Mouse (Mus musculus) forebrain, embryonic 15.5 days (tissue): ENCODE measurements around the gene Eif1. TPM values are rescaled to one million over a fixed set of nuclear protein-coding genes. Genes with fewer than 3 reads are reported as not detected.
A peak's percentile ranks its signal among the peaks of the same experiment; 100 is the strongest.
"Not testable (repeated sequence)": the region's sequence is repeated elsewhere in the genome, so short reads cannot be mapped to it uniquely, and the experiment has no call there.

Source experiments
- ATAC-seq: fragments of 200-750 bp; cut with Nextera tagmentation; replicated peaks from 2 replicates; pipeline ENCODE4 v1.8.0; 2017; ENCODE audit warnings: mild to moderate bottlenecking, moderate TSS enrichment, moderate library complexity
- H3K27ac ChIP-seq: fragments of 300-500 bp; sonication (generic); replicated peaks from 2 replicates; pipeline ENCODE4 v1.5.1; 2015; ENCODE audit warnings: mild to moderate bottlenecking, inconsistent platforms
- H3K27me3 ChIP-seq: fragments of 300-500 bp; sonication (generic); 2 replicates; pipeline ENCODE4 v1.6.1; 2015; ENCODE audit warnings: inconsistent platforms
- H3K36me3 ChIP-seq: fragments of 300-500 bp; sonication (generic); 2 replicates; pipeline ENCODE4 v1.6.1; 2015; ENCODE audit warnings: mild to moderate bottlenecking, inconsistent platforms
- H3K4me1 ChIP-seq: fragments of 300-500 bp; sonication (generic); 2 replicates; pipeline ENCODE4 v1.6.1; 2015; ENCODE audit warnings: inconsistent platforms
- H3K4me2 ChIP-seq: fragments of 300-500 bp; sonication (generic); replicated peaks from 2 replicates; pipeline ENCODE4 v1.6.1; 2015; ENCODE audit warnings: mild to moderate bottlenecking, inconsistent platforms
- H3K4me3 ChIP-seq: fragments of 300-500 bp; sonication (generic); 2 replicates; pipeline ENCODE4 v1.5.1; 2015; ENCODE audit warnings: mild to moderate bottlenecking, inconsistent platforms
- H3K9ac ChIP-seq: fragments of 300-500 bp; sonication (generic); replicated peaks from 2 replicates; pipeline ENCODE4 v1.6.1; 2015; ENCODE audit warnings: mild to moderate bottlenecking, inconsistent platforms
- H3K9me3 ChIP-seq: fragments of 300-500 bp; sonication (generic); 2 replicates; pipeline ENCODE4 v1.6.1; 2016; ENCODE audit warnings: inconsistent platforms
- WGBS: fragments of 180-500 bp; shearing (Covaris S2); methylation state at CpG from one replicate; pipeline ENCODE4 v1.1.7; 2015; ENCODE audit warnings: mixed read lengths; 5-methylcytosine and 5-hydroxymethylcytosine counted together
- polyA plus RNA-seq: library from polyadenylated mRNA; unstranded; fragments of >200 nt; fragmentation: Nextera tagmentation; extraction: Ambion mirVana; gene quantifications from 2 replicates; pipeline ENCODE4 v1.2.1, GENCODE M21; 2015

Eif1 gene
- polyA plus RNA-seq, 1 experiment from 2014 or later, result 1,271 TPM

DNA sequence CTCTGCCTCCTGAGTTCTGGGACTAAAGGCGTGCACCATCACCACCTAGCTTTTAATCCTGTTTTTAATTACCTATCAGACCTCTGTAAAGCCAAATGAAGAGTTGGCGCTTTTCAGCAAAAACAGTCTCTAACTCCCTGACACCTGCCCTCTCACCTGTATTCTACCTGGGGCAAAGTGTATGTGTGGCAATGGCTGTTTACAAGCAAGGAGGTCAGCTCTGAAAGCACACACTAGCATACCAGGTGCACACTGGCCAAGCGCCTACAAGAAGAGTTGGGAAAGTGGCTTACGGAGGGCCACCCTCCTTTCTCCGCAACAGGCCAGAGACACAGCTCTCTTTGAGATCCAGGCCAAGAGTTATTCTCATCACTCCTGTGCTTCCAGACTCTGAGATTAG is 4.2 kb upstream of the Eif1 start:
- H3K27ac ChIP-seq, result no peak overlapping the region
- no peak for ATAC-seq

DNA sequence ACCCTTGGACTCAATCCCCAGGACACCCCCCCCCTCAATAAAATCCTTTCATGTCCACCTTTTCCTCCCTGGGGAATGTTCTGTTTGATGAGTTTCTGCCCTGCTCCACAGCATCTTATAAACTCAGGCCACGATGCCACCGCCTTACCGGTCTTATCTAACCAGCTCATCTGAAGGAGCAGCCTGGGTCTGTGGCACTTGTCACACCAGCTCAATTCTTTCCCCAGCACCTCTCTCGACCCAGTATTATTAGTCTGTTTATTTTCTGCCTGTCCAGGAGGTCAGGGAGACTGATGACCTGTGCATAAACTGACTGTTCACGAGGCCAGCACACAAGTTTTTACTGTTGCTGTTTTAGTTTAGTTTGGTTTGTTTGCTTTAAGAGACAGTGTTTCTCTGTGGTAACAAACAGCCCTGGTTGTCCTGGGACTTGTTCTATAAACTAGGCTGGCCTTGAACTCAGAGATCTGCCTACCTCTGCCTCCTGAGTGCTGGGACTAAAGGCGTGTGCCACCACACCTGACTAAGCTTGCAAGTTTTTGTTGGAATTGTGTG is 1.8 kb upstream of the Eif1 start:
- 84% methylated on average over 6 of the region's 6 CpGs for WGBS
- no peak overlapping the region for H3K4me2 ChIP-seq

More for the DNA sequence above, 4.2 kb upstream of the Eif1 start:
- Histone ChIP-seq H3K4me2 (no peak overlapping the region), H3K9me3 (no peaks in the 10 kb centered on the region), H3K9ac (no peak overlapping the region), H3K36me3 (no peaks in the 10 kb centered on the region), H3K27me3 (no peaks in the 10 kb centered on the region), H3K4me3 (no peak overlapping the region), H3K4me1 (peaks cover 4% of the 10 kb centered on the region; the same call in 1 of the 2 replicates)
- 90% methylated on average over 5 of the region's 5 CpGs for WGBS

DNA sequence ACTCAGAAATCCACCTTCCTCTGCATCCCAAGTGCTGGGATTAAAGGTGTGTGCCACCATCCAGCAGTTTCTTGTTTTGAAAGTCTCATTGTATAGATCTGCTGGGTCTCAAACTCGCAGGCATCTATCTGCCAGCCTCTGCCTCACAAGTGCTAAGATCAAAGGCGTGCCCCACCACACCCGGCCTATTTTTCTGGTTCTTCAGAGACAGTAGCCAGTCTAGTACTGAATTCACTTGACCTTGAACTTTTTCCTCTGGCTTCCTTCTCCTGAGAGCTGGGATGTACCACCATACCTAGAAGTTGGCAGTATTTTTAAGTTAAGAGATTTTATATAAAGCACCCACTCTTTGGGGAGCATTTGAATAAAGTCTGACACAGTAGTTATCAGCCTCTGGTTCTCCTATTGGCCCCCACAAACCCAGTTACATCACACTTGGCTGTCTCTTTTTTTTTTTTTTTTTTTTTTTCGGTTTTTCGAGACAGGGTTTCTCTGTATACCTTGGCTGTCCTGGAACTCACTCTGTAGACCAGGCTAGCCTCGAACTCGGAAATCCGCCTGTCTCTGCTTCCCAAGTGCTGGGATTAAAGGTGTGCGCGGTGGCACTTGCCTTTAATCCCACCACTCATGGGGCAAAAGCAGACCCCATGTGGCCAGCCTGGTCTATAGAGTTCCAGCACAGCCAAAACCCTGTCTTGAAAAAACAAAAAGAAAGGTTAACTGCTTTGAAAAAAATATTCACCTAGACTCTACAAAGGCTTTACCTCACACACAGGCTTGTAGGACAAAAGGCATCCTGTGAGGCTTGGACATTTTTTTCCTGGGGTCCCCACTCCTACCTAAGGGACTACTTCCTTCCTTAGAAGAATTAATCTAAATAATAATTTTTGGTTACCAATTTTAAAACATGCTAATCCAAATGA is 895 bp upstream of the Eif1 start:
- peak; percentile 12; the same call in 1 of the 2 replicates for ATAC-seq
- Histone ChIP-seq H3K4me1 (peaks cover 17% of the 10 kb centered on the region), H3K36me3 (peaks cover 18% of the 10 kb centered on the region), H3K4me3 (peak overlapping the region; percentile 89), H3K9me3 (no peaks in the 10 kb centered on the region), H3K27me3 (no peaks in the 10 kb centered on the region), H3K27ac (peak overlapping the region; percentile 86), H3K4me2 (peak overlapping the region; percentile 64), H3K9ac (peak overlapping the region; percentile 44; the same call in 1 of the 2 replicates)
- WGBS, result 89% methylated on average over 10 of the region's 10 CpGs

More for the DNA sequence above, 1.8 kb upstream of the Eif1 start:
- Histone ChIP-seq H3K27me3 (no peaks in the 10 kb centered on the region), H3K27ac (no peak overlapping the region), H3K36me3 (peaks cover 17% of the 10 kb centered on the region), H3K4me3 (no peak overlapping the region), H3K4me1 (peaks cover 17% of the 10 kb centered on the region), H3K9ac (no peak overlapping the region), H3K9me3 (no peaks in the 10 kb centered on the region)
- no peak for ATAC-seq

- WGBS, result under 1% methylated on average over 39 of the region's 40 CpGs
- Histone ChIP-seq H3K4me3 (peak overlapping the region; percentile 89), H3K4me1 (peaks cover 17% of the 10 kb centered on the region), H3K27me3 (no peaks in the 10 kb centered on the region), H3K4me2 (peak overlapping the region; percentile 78), H3K36me3 (peaks cover 18% of the 10 kb centered on the region), H3K9ac (peak overlapping the region; percentile 97), H3K27ac (peak overlapping the region; percentile 99), H3K9me3 (no peaks in the 10 kb centered on the region)
- ATAC-seq, result peak; percentile 87
These were observed 516 bp downstream of the Eif1 start for GRCm38 (mm10) chr11:100320172-100320630.

- H3K4me1 ChIP-seq, result peaks cover 17% of the 10 kb centered on the region
- H3K4me2 ChIP-seq, result peak overlapping the region; percentile 78
- WGBS, result 20% methylated on average over 11 of the region's 11 CpGs
- peak overlapping the region; percentile 99 for H3K27ac ChIP-seq
- peaks cover 18% of the 10 kb centered on the region for H3K36me3 ChIP-seq
- peak overlapping the region; percentile 89 for H3K4me3 ChIP-seq
- H3K9me3 ChIP-seq, H3K27me3 ChIP-seq: not testable (repeated sequence)
- H3K9ac ChIP-seq, result peak overlapping the region; percentile 97
- ATAC-seq, result peak; percentile 1; the same call in 1 of the 2 replicates
These were observed 1.2 kb downstream of the Eif1 start for GRCm38 (mm10) chr11:100320701-100321410.

DNA sequence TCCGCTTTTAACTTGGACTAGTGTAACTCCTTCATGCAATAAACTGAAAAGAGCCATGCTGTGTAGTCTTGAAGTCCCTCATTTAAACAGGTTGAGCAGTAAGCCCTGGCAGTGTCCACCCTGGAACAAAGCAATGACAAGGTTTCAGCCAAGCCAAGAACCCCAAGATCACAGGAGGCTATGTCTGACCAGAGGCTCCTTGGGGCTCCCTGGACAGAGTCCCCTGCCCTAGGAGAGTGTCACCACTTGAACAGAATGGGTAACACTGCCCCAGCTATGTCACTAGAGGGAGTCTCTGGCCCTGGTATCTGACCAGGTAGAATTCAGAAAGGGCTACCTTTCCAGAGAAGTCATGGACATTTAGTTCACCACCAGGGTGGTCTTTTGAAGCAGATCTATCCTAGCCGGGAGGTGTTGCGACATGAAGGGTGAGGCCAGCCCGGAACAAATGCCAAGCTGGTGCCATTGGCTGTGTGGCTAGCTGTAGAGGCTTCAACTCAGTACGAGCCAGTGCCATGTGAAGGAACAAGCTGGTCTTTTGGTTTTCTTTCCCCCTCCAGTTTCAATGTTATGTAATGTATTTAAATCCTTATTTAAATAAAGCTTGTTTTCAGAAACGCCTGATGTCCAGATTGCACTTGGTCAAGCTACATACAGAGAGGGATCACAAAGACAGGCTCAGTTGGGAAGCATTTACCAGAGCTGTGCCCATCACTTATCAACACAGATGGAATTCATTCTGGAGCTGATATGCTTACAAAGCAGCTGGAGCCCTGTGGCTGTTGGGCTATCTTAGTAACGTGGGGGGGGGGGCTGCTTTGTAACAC is 2.0 kb downstream of the Eif1 start:
- ATAC-seq, result not testable (repeated sequence)

DNA sequence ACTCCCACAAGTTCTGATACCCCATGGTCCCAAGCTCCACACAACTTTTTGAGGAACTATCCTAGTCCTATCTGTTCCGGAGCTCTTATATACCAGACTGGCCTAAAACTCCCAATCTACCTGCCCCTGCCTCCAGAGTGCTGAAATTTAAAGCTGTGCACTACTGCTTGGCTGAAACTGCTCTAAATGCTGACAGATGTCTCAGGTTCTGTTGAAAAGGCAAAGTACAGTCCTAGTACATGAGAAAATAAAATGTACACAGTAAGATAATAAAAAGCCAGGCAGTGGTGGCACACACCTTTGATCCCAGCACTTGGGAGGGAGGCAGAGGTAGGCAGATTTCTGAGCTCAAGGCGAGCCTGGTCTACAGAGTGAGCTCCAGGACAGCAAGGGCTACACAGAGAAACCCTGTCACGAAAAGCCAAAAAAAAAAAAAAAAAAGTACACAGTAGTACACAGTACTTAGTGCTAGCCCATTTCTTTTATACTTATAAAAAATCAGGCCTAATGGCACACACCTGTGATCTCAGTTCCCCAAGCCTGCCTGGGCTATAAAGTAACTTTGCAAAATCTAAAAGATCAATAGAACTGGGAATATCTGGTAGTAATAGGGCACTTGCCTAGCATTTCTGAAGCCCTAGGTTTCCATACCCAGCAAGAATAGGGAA is 3.0 kb downstream of the Eif1 start:
- H3K27ac ChIP-seq, result no peak overlapping the region
- 70% methylated on average over 3 of the region's 3 CpGs for WGBS

More for the DNA sequence above, 2.0 kb downstream of the Eif1 start:
- H3K4me2 ChIP-seq, H3K9ac ChIP-seq, H3K9me3 ChIP-seq, H3K27me3 ChIP-seq, H3K27ac ChIP-seq, H3K4me3 ChIP-seq: not testable (repeated sequence)
- H3K4me1 ChIP-seq, result peaks cover 17% of the 10 kb centered on the region
- H3K36me3 ChIP-seq, result peaks cover 18% of the 10 kb centered on the region
- WGBS, result 80% methylated on average over 7 of the region's 7 CpGs

GRCm38 (mm10) chr11:100323578-100323977 is 3.9 kb downstream of the Eif1 start:
- 28% methylated on average over 3 of the region's 3 CpGs for WGBS
- Histone ChIP-seq H3K27ac (no peak overlapping the region), H3K4me1 (peaks cover 17% of the 10 kb centered on the region), H3K27me3 (no peaks in the 10 kb centered on the region), H3K9me3 (no peaks in the 10 kb centered on the region), H3K4me3 (no peak overlapping the region), H3K4me2 (no peak overlapping the region), H3K36me3 (peaks cover 18% of the 10 kb centered on the region), H3K9ac (no peak overlapping the region)
- no peak for ATAC-seq

More for the DNA sequence above, 3.0 kb downstream of the Eif1 start:
- Histone ChIP-seq H3K9ac (no peak overlapping the region), H3K36me3 (peaks cover 18% of the 10 kb centered on the region), H3K9me3 (no peaks in the 10 kb centered on the region), H3K27me3 (no peaks in the 10 kb centered on the region), H3K4me2 (no peak overlapping the region), H3K4me1 (peaks cover 17% of the 10 kb centered on the region), H3K4me3 (no peak overlapping the region)
- ATAC-seq, result no peak

DNA sequence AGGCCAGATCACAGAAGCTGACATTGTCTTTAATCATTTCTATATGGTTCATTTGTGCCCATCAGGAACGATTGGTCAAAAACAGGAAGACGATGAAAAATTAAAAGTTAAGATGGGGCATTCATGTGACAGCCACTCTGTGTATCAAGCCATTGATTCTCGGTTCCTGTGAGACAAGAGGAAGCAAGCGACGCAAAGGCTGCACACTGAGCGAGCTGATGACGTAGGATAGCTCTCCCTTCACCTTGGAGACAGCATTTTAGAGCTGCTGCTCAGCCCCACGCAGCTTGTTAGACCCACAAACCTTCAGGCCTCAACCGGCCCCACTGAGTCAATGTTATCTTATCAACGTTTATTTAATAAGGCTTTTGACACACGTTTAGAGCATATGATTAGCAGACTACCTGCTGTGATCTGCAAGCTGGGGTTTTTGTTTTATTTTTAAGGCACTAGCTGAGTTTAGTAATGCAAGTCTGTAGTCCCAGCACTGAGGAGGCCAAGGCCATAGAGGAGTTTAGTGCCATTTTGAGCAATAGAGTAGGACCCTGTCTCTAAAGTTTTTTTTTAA is 5.5 kb downstream of the Eif1 start:
- no peak for ATAC-seq
- Histone ChIP-seq H3K36me3 (peaks cover 18% of the 10 kb centered on the region), H3K27ac (no peak overlapping the region), H3K4me1 (peaks cover 14% of the 10 kb centered on the region), H3K9me3 (no peaks in the 10 kb centered on the region), H3K27me3 (no peaks in the 10 kb centered on the region), H3K4me3 (no peak overlapping the region), H3K9ac (no peak overlapping the region), H3K4me2 (no peak overlapping the region)
- WGBS, result 69% methylated on average over 11 of the region's 11 CpGs

DNA sequence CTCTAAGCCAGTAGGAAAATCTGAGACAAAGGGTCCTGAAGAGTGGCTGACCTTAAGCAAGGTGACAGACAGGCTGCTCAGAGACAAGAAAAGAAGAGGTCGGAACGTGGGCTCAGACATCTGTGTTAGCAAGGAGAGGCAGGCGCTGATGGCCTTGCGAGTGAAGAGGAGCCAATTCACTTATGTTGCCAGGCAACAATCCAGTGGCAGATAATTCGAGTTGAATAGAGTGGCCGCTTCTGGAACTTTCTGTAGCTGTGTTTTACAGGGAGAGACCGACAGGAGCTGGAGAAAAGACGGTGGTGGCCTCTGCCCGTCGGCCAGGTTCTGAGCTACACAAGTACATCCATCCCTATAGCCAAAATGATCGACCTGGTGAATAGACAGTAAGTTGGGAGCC is 7.6 kb downstream of the Eif1 start:
- Histone ChIP-seq H3K4me3 (no peak overlapping the region), H3K4me1 (peaks cover 13% of the 10 kb centered on the region), H3K9me3 (no peaks in the 10 kb centered on the region), H3K9ac (no peak overlapping the region), H3K27me3 (no peaks in the 10 kb centered on the region), H3K36me3 (peaks cover 8% of the 10 kb centered on the region), H3K4me2 (no peak overlapping the region), H3K27ac (peak overlapping the region; percentile 53)
- ATAC-seq, result no peak
- WGBS, result 61% methylated on average over 11 of the region's 11 CpGs
